Mouse (Mus musculus) thymus, adult 2 months (tissue): ENCODE measurements around the gene Herc2.

Experiments used
- CTCF ChIP-seq: fragments of 200-500 bp; IDR thresholded peaks from 2 replicates; pipeline ENCODE4 v1.5.1; 2012; ENCODE audit warnings: mild to moderate bottlenecking, control low read depth, low read length, moderate library complexity, borderline replicate concordance; ENCODE audit not compliant: control insufficient read depth, poor library complexity, insufficient read depth; ENCODE audit errors: extremely low read depth
- POLR2A ChIP-seq: fragments of 200-500 bp; IDR thresholded peaks from 2 replicates; pipeline ENCODE4 v1.6.1; 2012; ENCODE audit warnings: mild to moderate bottlenecking, low read length, control low read depth, moderate library complexity; ENCODE audit not compliant: control insufficient read depth, poor library complexity, insufficient read depth; ENCODE audit errors: extremely low read depth

DNA sequence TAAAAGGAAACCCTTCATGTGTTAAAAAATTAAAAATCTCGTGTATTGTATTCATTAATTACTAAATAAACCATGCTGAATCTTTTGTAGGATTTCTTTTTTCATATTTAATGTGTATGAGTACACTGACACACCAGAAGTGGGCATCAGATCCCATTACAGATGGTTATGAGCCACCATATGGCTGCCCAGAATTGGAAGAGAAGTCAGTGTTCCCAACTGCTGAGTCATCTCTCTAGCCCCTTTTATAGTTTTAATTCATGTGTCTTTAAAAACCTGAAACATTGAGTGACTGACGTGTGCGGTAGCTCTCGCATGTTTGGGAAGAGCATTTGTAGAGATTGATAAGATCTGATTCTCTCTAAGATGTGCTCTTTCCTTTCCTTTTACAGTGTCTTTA lies 21.7 kb downstream of the Herc2 start:
- no peak for TF ChIP-seq POLR2A
- no peak for TF ChIP-seq CTCF
